Mouse (Mus musculus): ENCODE data around the gene Cul5. TPM values are rescaled to one million over a fixed set of nuclear protein-coding genes. Genes with fewer than 3 reads are reported as not detected.

The Cul5 gene
- polyA plus RNA-seq (2012; rRNA removed), result 6.7 and 7.6 TPM in 2 replicates

GRCm38 (mm10) chr9:53669680-53670219, at the start of gene Cul5:
Gene Cul5 (minus strand): TSS chr9:53670014.
- Histone ChIP-seq H3K4me3 (ENCODE audit: control insufficient read depth, low read depth, low read length) (no peak within 1 kb of the TSS), H3K27me3 (ENCODE audit: control insufficient read depth, insufficient read depth, low read length) (no peaks in the 10 kb centered on the region), H3K36me3 (ENCODE audit: control insufficient read depth, insufficient read depth, low read length) (no peaks in the 10 kb centered on the region), H3K27ac (ENCODE audit: control insufficient read depth, insufficient read depth, low read depth, low read length) (no peak within 1 kb of the TSS), H3K4me1 (ENCODE audit: control insufficient read depth, insufficient read depth, low read length) (peaks cover 5% of the 10 kb centered on the region)
- TF ChIP-seq POLR2A (IDR thresholded peaks at IDR 0.05; ENCODE audit: control insufficient read depth, low read depth, low read length) (no peak), CTCF (IDR thresholded peaks at IDR 0.05; ENCODE audit: control insufficient read depth, insufficient read depth, insufficient replicate concordance, low read depth, low read length) (no peak)

GRCm38 (mm10) chr9:53705992-53706696, 36.3 kb upstream of the Cul5 start, which contains the start of gene Rab39:
Gene Rab39 (minus strand): TSS chr9:53706232.
- H3K27me3 ChIP-seq (ENCODE audit: control insufficient read depth, insufficient read depth, low read length), result no peaks in the 10 kb centered on the region
- H3K36me3 ChIP-seq (ENCODE audit: control insufficient read depth, insufficient read depth, low read length), result no peaks in the 10 kb centered on the region
- TF ChIP-seq CTCF (IDR thresholded peaks at IDR 0.05; ENCODE audit: control insufficient read depth, insufficient read depth, insufficient replicate concordance, low read depth, low read length) (no peak), POLR2A (IDR thresholded peaks at IDR 0.05; ENCODE audit: control insufficient read depth, low read depth, low read length) (no peak)
- H3K27ac ChIP-seq (ENCODE audit: control insufficient read depth, insufficient read depth, low read depth, low read length), result 0 out of 2 replicates have a peak within 1 kb of the TSS, but pooled peaks have one; percentile 32
- peak within 1 kb of the TSS; percentile 91 for H3K4me3 ChIP-seq (ENCODE audit: control insufficient read depth, low read depth, low read length)
- peaks cover 12% of the 10 kb centered on the region for H3K4me1 ChIP-seq (ENCODE audit: control insufficient read depth, insufficient read depth, low read length)

GRCm38 (mm10) chr9:53705491-53705991, 35.7 kb upstream of the Cul5 start:
- no peaks in the 10 kb centered on the region for H3K27me3 ChIP-seq (ENCODE audit: control insufficient read depth, insufficient read depth, low read length)
- no peaks in the 10 kb centered on the region for H3K36me3 ChIP-seq (ENCODE audit: control insufficient read depth, insufficient read depth, low read length)
- peak overlapping the region; percentile 91 for H3K4me3 ChIP-seq (ENCODE audit: control insufficient read depth, low read depth, low read length)
- H3K27ac ChIP-seq (ENCODE audit: control insufficient read depth, insufficient read depth, low read depth, low read length), result 0 out of 2 replicates have a peak overlapping the region, but pooled peaks have one; percentile 32
- TF ChIP-seq CTCF (IDR thresholded peaks at IDR 0.05; ENCODE audit: control insufficient read depth, insufficient read depth, insufficient replicate concordance, low read depth, low read length) (no peak), POLR2A (IDR thresholded peaks at IDR 0.05; ENCODE audit: control insufficient read depth, low read depth, low read length) (no peak)
- peaks cover 12% of the 10 kb centered on the region for H3K4me1 ChIP-seq (ENCODE audit: control insufficient read depth, insufficient read depth, low read length)

GRCm38 (mm10) chr9:53702991-53703390, 33.2 kb upstream of the Cul5 start:
- H3K36me3 ChIP-seq (ENCODE audit: control insufficient read depth, insufficient read depth, low read length), result no peaks in the 10 kb centered on the region
- TF ChIP-seq CTCF (IDR thresholded peaks at IDR 0.05; ENCODE audit: control insufficient read depth, insufficient read depth, insufficient replicate concordance, low read depth, low read length), result no peak
- TF ChIP-seq POLR2A (IDR thresholded peaks at IDR 0.05; ENCODE audit: control insufficient read depth, low read depth, low read length), result no peak

GRCm38 (mm10) chr9:53700496-53700895, 30.7 kb upstream of the Cul5 start:
- no peak for TF ChIP-seq POLR2A (IDR thresholded peaks at IDR 0.05; ENCODE audit: control insufficient read depth, low read depth, low read length)
- TF ChIP-seq CTCF (IDR thresholded peaks at IDR 0.05; ENCODE audit: control insufficient read depth, insufficient read depth, insufficient replicate concordance, low read depth, low read length), result no peak
- Histone ChIP-seq H3K4me1 (ENCODE audit: control insufficient read depth, insufficient read depth, low read length) (peaks cover 7% of the 10 kb centered on the region), H3K36me3 (ENCODE audit: control insufficient read depth, insufficient read depth, low read length) (no peaks in the 10 kb centered on the region), H3K27ac (ENCODE audit: control insufficient read depth, insufficient read depth, low read depth, low read length) (no peak overlapping the region), H3K27me3 (ENCODE audit: control insufficient read depth, insufficient read depth, low read length) (no peaks in the 10 kb centered on the region), H3K4me3 (ENCODE audit: control insufficient read depth, low read depth, low read length) (no peak overlapping the region)

More at GRCm38 (mm10) chr9:53702991-53703390, 33.2 kb upstream of the Cul5 start:
- Histone ChIP-seq H3K4me1 (ENCODE audit: control insufficient read depth, insufficient read depth, low read length) (peaks cover 12% of the 10 kb centered on the region), H3K27ac (ENCODE audit: control insufficient read depth, insufficient read depth, low read depth, low read length) (no peak overlapping the region), H3K27me3 (ENCODE audit: control insufficient read depth, insufficient read depth, low read length) (no peaks in the 10 kb centered on the region), H3K4me3 (ENCODE audit: control insufficient read depth, low read depth, low read length) (no peak overlapping the region)

- H3K4me3 ChIP-seq (ENCODE audit: control insufficient read depth, low read depth, low read length), result no peak overlapping the region
- H3K4me1 ChIP-seq (ENCODE audit: control insufficient read depth, insufficient read depth, low read length), result no peaks in the 10 kb centered on the region
- H3K27ac ChIP-seq (ENCODE audit: control insufficient read depth, insufficient read depth, low read depth, low read length), result no peak overlapping the region
- no peak for TF ChIP-seq POLR2A (IDR thresholded peaks at IDR 0.05; ENCODE audit: control insufficient read depth, low read depth, low read length)
- no peak for TF ChIP-seq CTCF (IDR thresholded peaks at IDR 0.05; ENCODE audit: control insufficient read depth, insufficient read depth, insufficient replicate concordance, low read depth, low read length)
- H3K36me3 ChIP-seq (ENCODE audit: control insufficient read depth, insufficient read depth, low read length), result no peaks in the 10 kb centered on the region
- no peaks in the 10 kb centered on the region for H3K27me3 ChIP-seq (ENCODE audit: control insufficient read depth, insufficient read depth, low read length)
Observed at GRCm38 (mm10) chr9:53695846-53696245, 26.0 kb upstream of the Cul5 start.

- H3K36me3 ChIP-seq (ENCODE audit: control insufficient read depth, insufficient read depth, low read length), result no peaks in the 10 kb centered on the region
- TF ChIP-seq POLR2A (IDR thresholded peaks at IDR 0.05; ENCODE audit: control insufficient read depth, low read depth, low read length) (no peak), CTCF (IDR thresholded peaks at IDR 0.05; ENCODE audit: control insufficient read depth, insufficient read depth, insufficient replicate concordance, low read depth, low read length) (no peak)
- no peaks in the 10 kb centered on the region for H3K27me3 ChIP-seq (ENCODE audit: control insufficient read depth, insufficient read depth, low read length)
- H3K27ac ChIP-seq (ENCODE audit: control insufficient read depth, insufficient read depth, low read depth, low read length), result no peak overlapping the region
- no peaks in the 10 kb centered on the region for H3K4me1 ChIP-seq (ENCODE audit: control insufficient read depth, insufficient read depth, low read length)
- H3K4me3 ChIP-seq (ENCODE audit: control insufficient read depth, low read depth, low read length), result no peak overlapping the region
Observed at GRCm38 (mm10) chr9:53693718-53694117, 23.9 kb upstream of the Cul5 start.

Data from testis, adult 2 months (tissue).